In the genomic region with DNA sequence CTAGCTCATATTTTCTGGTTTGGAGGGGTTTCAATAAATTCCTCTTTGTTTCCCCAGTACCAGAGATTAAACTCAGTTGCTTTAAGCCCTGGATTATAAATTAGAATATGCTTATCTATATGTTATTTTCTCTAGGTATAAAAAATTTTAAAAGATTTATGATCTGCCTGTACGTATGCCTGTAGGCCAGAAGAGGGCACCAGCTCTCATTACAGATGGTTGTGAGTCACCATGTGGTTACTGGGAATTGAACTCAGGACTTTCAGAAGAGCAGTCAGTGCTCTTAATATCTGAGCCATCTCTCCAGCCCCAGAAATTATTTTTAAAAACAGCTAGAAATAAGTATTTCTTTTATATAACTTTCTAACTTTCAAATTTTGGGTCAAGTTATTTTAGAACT, we compare ENCODE assay signal across 19 mouse cellular contexts. TPM values are rescaled to one million over a fixed set of nuclear protein-coding genes. Genes with fewer than 3 reads are reported as not detected.
A peak's percentile ranks its signal among the peaks of the same experiment; 100 is the strongest.
DNase-seq lines count a peak whose midpoint lies in the region; TF ChIP-seq lines count a peak whose summit lies in the region.
"Had no signal": no experiment of that assay in that cellular context is flagged by ENCODE, and none has a peak within 500 bp of the region (broad histone marks: within the 10 kb centered on the region; RNA-seq: fewer than 3 reads in every experiment).

No protein-coding gene starts in this region.

- H3K27ac ChIP-seq in heart, adult 2 months = no peak overlapping the region
- no peak overlapping the region for H3K27ac ChIP-seq in left cerebral cortex, adult 2 months
- no peak overlapping the region for H3K27ac ChIP-seq in MEL (ENCODE audit: control insufficient read depth, low read depth, low read length)
- H3K27ac ChIP-seq: embryonic facial prominence, embryonic 10.5 days; heart, embryonic 13.5 days; macrophage; midbrain, embryonic 12.5 days; neural tube, embryonic 12.5 days had no signal

- 85% methylated on average over 1 of the region's 1 CpGs for WGBS in heart, adult 2 months

- H3K36me3 ChIP-seq in heart, adult 2 months (ENCODE audit: control insufficient read depth, insufficient read depth, low read length) = no peaks in the 10 kb centered on the region
- H3K36me3 ChIP-seq in MEL (ENCODE audit: control insufficient read depth in 1 of 2, insufficient read depth in 2 of 2, low read length in 2 of 2) = no peaks in the 10 kb centered on the region; a peak in 1 of 4 replicates
- H3K36me3 ChIP-seq: embryonic facial prominence, embryonic 10.5 days; heart, embryonic 13.5 days; midbrain, embryonic 12.5 days; neural tube, embryonic 12.5 days had no signal

- TF ChIP-seq RAD21 in MEL (IDR thresholded peaks at IDR 0.05; ENCODE audit: low read depth, low read length) = peak; percentile 58

- no peak overlapping the region for H3K9ac ChIP-seq in heart, adult 2 months (ENCODE audit: low read depth, low read length)
- no peak overlapping the region for H3K9ac ChIP-seq in MEL (ENCODE audit: control insufficient read depth, low read depth, low read length, poor library complexity, severe bottlenecking)
- H3K9ac ChIP-seq: heart, embryonic 13.5 days; midbrain, embryonic 12.5 days; neural tube, embryonic 12.5 days had no signal

- H3K79me2 ChIP-seq in heart, adult 2 months (replicated peaks; ENCODE audit: control insufficient read depth, insufficient read depth, low read length) = no peaks in the 10 kb centered on the region
- H3K79me2 ChIP-seq in MEL (ENCODE audit: control insufficient read depth, insufficient read depth, low read length, poor library complexity) = no peaks in the 10 kb centered on the region

- DNase-seq in heart, adult 2 months = no peak
- DNase-seq in heart, postnatal 25 days (ENCODE audit: low spot score) = no peak
- no peak for DNase-seq in left cerebral cortex, adult 2 months (ENCODE audit: extremely low spot score in 1 of 2, low spot score in 2 of 2)
- no peak for DNase-seq in left cerebral cortex, adult 9 months (ENCODE audit: low spot score in 2 of 2)
- DNase-seq in 3T3-L1 (ENCODE audit: low read depth, low spot score) (peak; percentile 26), MEL (ENCODE audit: low read depth, low spot score) (peak; percentile 57)
- no peak for DNase-seq in urinary bladder, postnatal 36 days (ENCODE audit: low spot score in 2 of 2)
- DNase-seq in spleen, postnatal 10 days (ENCODE audit: low spot score in 2 of 2) = no peak
- DNase-seq: adrenal gland, adult 2 months; cerebellum, adult 8-10 months; kidney, adult 9 months; lung, adult 18-20 months; right cerebral cortex, postnatal 4 days; thymus, adult 18-20 months had no signal

- TF ChIP-seq CTCF in heart, adult 2 months (IDR thresholded peaks at IDR 0.05) = peak; percentile 50
- peak; percentile 34 for TF ChIP-seq CTCF in left cerebral cortex, adult 2 months (IDR thresholded peaks at IDR 0.05)
- TF ChIP-seq CTCF in MEL (IDR thresholded peaks at IDR 0.05 in 2 of 3, conservative IDR thresholded peaks at IDR 0.05 in 1 of 3; ENCODE audit: control insufficient read depth in 1 of 3, insufficient read depth in 1 of 3, low read depth in 2 of 3, low read length in 3 of 3, poor library complexity in 1 of 3, severe bottlenecking in 1 of 3) = peak; percentile 45 to 66 (median 46)

- intact Hi-C loops in heart, adult 2 months (cut with DNase I) = loop anchor here (2.0 to 5.0 kb wide), 2 partner anchors 99 to 277 kb away; no protein-coding TSS in a partner anchor
- intact Hi-C loops in heart, postnatal 25 days (cut with DNase I) = loop anchor here (2.0 kb wide), 2 partner anchors 99 to 299 kb away; no protein-coding TSS in a partner anchor
- intact Hi-C loops in left cerebral cortex, adult 2 months (cut with DNase I) = loop anchor here (2.0 to 5.0 kb wide), 2 partner anchors 132 to 299 kb away; partner anchors contain the start of gene Idnk

- H3K9me3 ChIP-seq in MEL (replicated peaks; ENCODE audit: insufficient read depth, low read length) = no peaks in the 10 kb centered on the region
- H3K9me3 ChIP-seq: embryonic facial prominence, embryonic 10.5 days; heart, embryonic 13.5 days; midbrain, embryonic 12.5 days; neural tube, embryonic 12.5 days had no signal

- peaks cover 4% of the 10 kb centered on the region; the same call in 1 of the 2 replicates for H3K27me3 ChIP-seq in heart, adult 2 months (ENCODE audit: control insufficient read depth, insufficient read depth, low read length)
- H3K27me3 ChIP-seq in MEL (ENCODE audit: control insufficient read depth in 1 of 2, insufficient read depth in 2 of 2, low read length in 2 of 2) = no peaks in the 10 kb centered on the region
- H3K27me3 ChIP-seq: heart, embryonic 13.5 days; midbrain, embryonic 12.5 days; neural tube, embryonic 12.5 days had no signal

- no peak overlapping the region for H3K4me3 ChIP-seq in heart, adult 2 months
- H3K4me3 ChIP-seq in left cerebral cortex, adult 2 months = no peak overlapping the region
- no peak overlapping the region for H3K4me3 ChIP-seq in MEL (ENCODE audit: control insufficient read depth in 1 of 2, insufficient read depth in 1 of 2, low read depth in 2 of 2, low read length in 2 of 2)
- H3K4me3 ChIP-seq: embryonic facial prominence, embryonic 10.5 days; heart, embryonic 13.5 days; midbrain, embryonic 12.5 days; neural tube, embryonic 12.5 days had no signal

- no peak for TF ChIP-seq POLR2A in heart, adult 2 months (IDR thresholded peaks at IDR 0.05; ENCODE audit: insufficient read depth, low read depth, low read length)
- no peak for TF ChIP-seq POLR2A in MEL (IDR thresholded peaks at IDR 0.05; ENCODE audit: control insufficient read depth in 1 of 2, insufficient read depth in 1 of 2, low read depth in 1 of 2, low read length in 2 of 2, poor library complexity in 1 of 2)

- no peak for TF ChIP-seq EP300 in heart, adult 2 months (IDR thresholded peaks at IDR 0.05; ENCODE audit: insufficient read depth, low read depth, low read length)
- no peak for TF ChIP-seq EP300 in MEL (IDR thresholded peaks at IDR 0.05; ENCODE audit: low read depth in 1 of 2, low read length in 2 of 2)

- no peaks in the 10 kb centered on the region for H3K4me1 ChIP-seq in heart, adult 2 months (ENCODE audit: control insufficient read depth, insufficient read depth, low read length)
- no peaks in the 10 kb centered on the region for H3K4me1 ChIP-seq in MEL (ENCODE audit: control insufficient read depth in 1 of 2, insufficient read depth in 2 of 2, low read length in 2 of 2)

TF ChIP-seq in MEL, 35 proteins besides CTCF, POLR2A, EP300 and RAD21:
- TF ChIP-seq ZNF384 (IDR thresholded peaks at IDR 0.05; ENCODE audit: low read depth, low read length) (peak; percentile 21; the same call in 1 of the 2 replicates), ZC3H11A (IDR thresholded peaks at IDR 0.05; ENCODE audit: low read depth, low read length) (peak; percentile 78), NRF1 (IDR thresholded peaks at IDR 0.05; ENCODE audit: insufficient read depth, low read depth, low read length, poor library complexity, severe bottlenecking) (no peak), MYC (IDR thresholded peaks at IDR 0.05; ENCODE audit: low read depth, low read length) (peak; percentile 81), TAL1 (IDR thresholded peaks at IDR 0.05; ENCODE audit: low read length) (no peak), SMC3 (IDR thresholded peaks at IDR 0.05; ENCODE audit: low read depth, low read length) (peak; percentile 83), MAX (IDR thresholded peaks at IDR 0.05; ENCODE audit: low read length) (peak; percentile 11; the same call in 1 of the 2 replicates), JUND (IDR thresholded peaks at IDR 0.05; ENCODE audit: low read depth, low read length) (peak; percentile 54; the same call in 1 of the 2 replicates), GATA1 (IDR thresholded peaks at IDR 0.05; ENCODE audit: low read depth, low read length) (peak; percentile 14; the same call in 1 of the 2 replicates)

RNA-seq across cellular contexts. Expression of gene Gkap1, which starts 13.8 kb away (rescaled TPM):
- 10 to 100 TPM; 21.8 to 28.3 TPM for total RNA-seq in heart, adult 2 months (2021)
- polyA plus RNA-seq in heart, adult 2 months (2012; rRNA removed) = 4.7 and 7.1 TPM in 2 replicates
- total RNA-seq in heart, postnatal 25 days (2021) = 10 to 100 TPM; 20.7 to 21.9 TPM
- total RNA-seq in left cerebral cortex, adult 2 months (2021) = 10 to 100 TPM; 16.8 to 20.3 TPM
- 26.7 and 27.6 TPM in 2 replicates for total RNA-seq in MEL (2012; rRNA removed)
- 10 to 100 TPM in 1 of 2 experiments, not detected in 1; 34.1 TPM for polyA plus RNA-seq in MEL (2012; ENCODE audit: insufficient read depth in 1 of 2, insufficient read length in 2 of 2, low read depth in 1 of 2, low replicate concordance in 2 of 2, missing spikeins in 1 of 2)

Comparison
In these comparisons a context has a peak if more than half of its experiments do, and no peak if none do; other contexts are left out.
1. DNase-seq: peak in 3T3-L1 (single experiment) and MEL (single experiment); none in heart, adult 2 months (0 of 2), heart, postnatal 25 days (single experiment), left cerebral cortex, adult 2 months (0 of 2), left cerebral cortex, adult 9 months (0 of 2), urinary bladder, postnatal 36 days (0 of 2) and spleen, postnatal 10 days (0 of 2).
2. Peak in every context shown above with its lines, with median percentiles within 50 percentile points of each other: CTCF ChIP-seq.